Mouse (Mus musculus) ovary, adult 2 months (tissue): ENCODE results near the gene Slx. TPM values are rescaled to one million over a fixed set of nuclear protein-coding genes. Genes with fewer than 3 reads are reported as not detected.

Source experiments
- polyA plus RNA-seq: library from polyadenylated mRNA; depleted of rRNA; stranded (reverse); fragments of >200 nt; gene quantifications from 2 replicates; pipeline ENCODE4 v1.2.3, GENCODE M21; 2012; rRNA removed

Slx gene
- not detected in 2 replicates for polyA plus RNA-seq

DNA sequence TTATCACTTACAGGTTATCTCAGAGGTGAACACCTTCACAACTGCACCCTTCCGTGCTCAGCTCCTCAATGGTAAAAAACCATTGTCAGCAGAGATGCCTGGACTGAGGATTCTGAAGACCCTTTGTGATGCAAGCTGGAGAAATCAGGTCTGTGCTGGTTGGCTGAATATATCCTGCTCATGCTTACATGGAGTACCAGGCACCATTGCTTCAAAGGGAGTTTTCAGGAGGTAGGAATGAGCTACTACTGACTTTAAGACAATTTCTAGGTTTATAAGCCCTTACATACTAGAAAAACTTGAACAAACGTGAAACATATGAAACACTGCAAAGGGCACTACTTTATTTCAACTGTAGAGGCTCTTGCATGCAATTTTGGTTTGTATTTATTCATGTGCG lies at the start of gene Slx:
Gene Slx, minus strand, starts transcription at position 101 of the 400 bp plus-strand sequence.

Other genes with a start within 250 kb of the Slx start
- gene Gm2030, start 235.5 kb downstream of the Slx start, polyA plus RNA-seq, result not detected in 2 replicates
- gene Gm14525, start 157.1 kb upstream of the Slx start, polyA plus RNA-seq, result not detected in 2 replicates